Mouse (Mus musculus): Measurements from ENCODE around the gene Trim27. TPM values are rescaled to one million over a fixed set of nuclear protein-coding genes. Genes with fewer than 3 reads are reported as not detected.
A peak's percentile ranks its signal among the peaks of the same experiment; 100 is the strongest.

The Trim27 gene
- total and polyA plus RNA-seq, 3 experiments, result 134 to 198 (median 146) TPM

DNA sequence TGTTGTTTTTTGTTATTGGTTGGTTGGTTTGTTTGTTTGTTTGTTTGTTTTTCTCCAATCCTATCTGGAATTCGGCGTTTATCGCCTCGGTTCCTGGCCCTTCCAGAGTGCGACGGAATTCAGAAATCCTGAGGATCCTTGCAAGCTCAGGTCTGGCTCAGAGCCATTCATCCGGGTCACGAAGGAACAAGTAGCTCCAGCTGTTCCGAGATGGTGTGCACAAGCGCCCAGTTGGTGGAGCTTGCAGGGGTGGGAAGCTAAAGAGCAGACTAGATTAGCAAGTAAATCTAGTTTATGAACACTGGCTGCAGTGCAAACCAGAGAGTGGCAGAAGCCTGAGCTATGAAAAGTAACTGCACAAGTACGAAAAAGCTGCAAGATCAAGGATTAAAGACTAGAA is 6.2 kb upstream of the Trim27 start (continued):
- TF ChIP-seq POLR2AphosphoS2 (IDR thresholded peaks at IDR 0.05; ENCODE audit: low read depth, low read length) (no peak), MXI1 (IDR thresholded peaks at IDR 0.05; ENCODE audit: low read depth, low read length) (no peak), BHLHE40 (IDR thresholded peaks at IDR 0.05; ENCODE audit: low read depth, low read length) (no peak; the same call in 1 of the 2 replicates), EP300 (IDR thresholded peaks at IDR 0.05; ENCODE audit: low read length) (no peak), UBTF (IDR thresholded peaks at IDR 0.05; ENCODE audit: low read depth, low read length) (no peak), ZNF384 (IDR thresholded peaks at IDR 0.05; ENCODE audit: low read depth, low read length) (no peak), JUND (conservative IDR thresholded peaks at IDR 0.05; ENCODE audit: low read depth, low read length) (no peak), USF1 (IDR thresholded peaks at IDR 0.05; ENCODE audit: low read depth, low read length) (no peak), JUN (IDR thresholded peaks at IDR 0.05; ENCODE audit: insufficient read depth, low read depth, low read length) (no peak), ZMIZ1 (IDR thresholded peaks at IDR 0.05; ENCODE audit: low read depth, low read length) (no peak), MEF2A (IDR thresholded peaks at IDR 0.05; ENCODE audit: borderline replicate concordance, low read depth, low read length) (no peak), IRF4 (IDR thresholded peaks at IDR 0.05; ENCODE audit: low read depth, low read length) (peak; percentile 38; the same call in 1 of the 2 replicates), E2F4 (IDR thresholded peaks at IDR 0.05; ENCODE audit: insufficient replicate concordance, low read depth, low read length) (no peak), PAX5 (IDR thresholded peaks at IDR 0.05; ENCODE audit: low read length) (no peak), USF2 (conservative IDR thresholded peaks at IDR 0.05; ENCODE audit: low read depth, low read length) (no peak)

DNA sequence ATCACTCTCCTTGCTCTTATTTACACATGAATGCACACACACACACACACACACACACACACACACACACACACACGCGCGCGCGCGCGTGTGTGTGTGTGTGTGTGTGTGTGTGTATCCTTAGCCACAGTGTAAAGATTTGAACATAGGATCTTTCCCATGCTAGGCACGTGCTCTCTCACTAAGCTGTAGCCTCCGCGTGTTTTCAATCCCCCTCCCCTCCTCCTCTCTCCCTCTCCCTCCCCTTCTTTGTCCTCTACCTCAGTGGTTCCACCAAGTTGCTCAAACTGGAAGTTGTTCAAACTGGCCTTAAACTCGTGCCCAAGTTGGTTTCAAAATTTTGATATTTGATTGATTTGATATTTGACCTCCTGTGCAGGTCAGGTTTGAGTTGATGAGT is 2.5 kb upstream of the Trim27 start:
- Histone ChIP-seq H3K4me1 (ENCODE audit: control insufficient read depth in 1 of 2, insufficient read depth in 2 of 2) (peaks cover 6 to 26% of the 10 kb centered on the region in 2 experiments), H3K9me3 (replicated peaks; ENCODE audit: low read length) (no peaks in the 10 kb centered on the region), H3K27me3 (replicated peaks) (peaks cover 3% of the 10 kb centered on the region), H3K4me3 (replicated peaks in 1 of 3; ENCODE audit: low read depth in 2 of 3, low read length in 2 of 3, poor library complexity in 1 of 3) (no peak overlapping the region), H3K4me2 (ENCODE audit: insufficient read depth, low read depth, poor library complexity, severe bottlenecking) (no peak overlapping the region), H3K9ac (ENCODE audit: insufficient read depth, low read depth) (no peak overlapping the region), H3K27ac (ENCODE audit: insufficient read depth, low read depth) (no peak overlapping the region), H3K79me2 (replicated peaks; ENCODE audit: control insufficient read depth, extremely low read depth, insufficient read depth, poor library complexity, severe bottlenecking) (peaks cover 11% of the 10 kb centered on the region), H3K36me3 (replicated peaks in 1 of 2; ENCODE audit: control insufficient read depth in 1 of 2, insufficient read depth in 1 of 2, low read length in 1 of 2) (peaks cover 0 to 2% of the 10 kb centered on the region in 2 experiments)
- TF ChIP-seq ZNF384 (IDR thresholded peaks at IDR 0.05; ENCODE audit: low read depth, low read length), result no peak
- no peak for TF ChIP-seq POLR2AphosphoS2 (IDR thresholded peaks at IDR 0.05; ENCODE audit: low read depth, low read length)
- TF ChIP-seq PAX5 (IDR thresholded peaks at IDR 0.05; ENCODE audit: low read length), result no peak
- TF ChIP-seq IRF4 (IDR thresholded peaks at IDR 0.05; ENCODE audit: low read depth, low read length), result no peak
- TF ChIP-seq RAD21 (IDR thresholded peaks at IDR 0.05; ENCODE audit: low read depth, low read length), result no peak
- no peak for TF ChIP-seq NRF1 (IDR thresholded peaks at IDR 0.05; ENCODE audit: low read depth, low read length)
- no peak for TF ChIP-seq MEF2A (IDR thresholded peaks at IDR 0.05; ENCODE audit: borderline replicate concordance, low read depth, low read length)
- TF ChIP-seq ETS1 (conservative IDR thresholded peaks at IDR 0.05; ENCODE audit: low read depth, low read length), result no peak
- no peak for TF ChIP-seq CHD2 (IDR thresholded peaks at IDR 0.05; ENCODE audit: low read length)
- TF ChIP-seq CHD1 (IDR thresholded peaks at IDR 0.05; ENCODE audit: low read depth, low read length), result no peak
- no peak for TF ChIP-seq MAFK (IDR thresholded peaks at IDR 0.05; ENCODE audit: insufficient replicate concordance, low read length)
- no peak for TF ChIP-seq SIN3A (IDR thresholded peaks at IDR 0.05; ENCODE audit: low read length)
- TF ChIP-seq USF1 (IDR thresholded peaks at IDR 0.05; ENCODE audit: low read depth, low read length), result no peak
- dilution Hi-C loops (cut with MboI; ENCODE audit: extremely low pct_ligation_motif_present, extremely low pct_unique_long_range_greater_than_20kb, low sequenced_read_pairs), result no loop called here
- in situ Hi-C loops (cut with MboI; ENCODE audit: low pct_ligation_motif_present, low pct_unique_long_range_greater_than_20kb, low sequenced_read_pairs), result loop anchor here (5.0 to 10.0 kb wide), 2 partner anchors 46 to 848 kb away; no protein-coding TSS in a partner anchor
- DNase-seq (ENCODE audit: extremely low read depth), result no peak

Data from CH12.LX (cell line).